Mouse (Mus musculus): ENCODE data around the gene Tmem235. TPM values are rescaled to one million over a fixed set of nuclear protein-coding genes. Genes with fewer than 3 reads are reported as not detected.
A peak's percentile ranks its signal among the peaks of the same experiment; 100 is the strongest.

The Tmem235 gene
- polyA plus RNA-seq, 1 experiment from 2014 or later = not detected

DNA sequence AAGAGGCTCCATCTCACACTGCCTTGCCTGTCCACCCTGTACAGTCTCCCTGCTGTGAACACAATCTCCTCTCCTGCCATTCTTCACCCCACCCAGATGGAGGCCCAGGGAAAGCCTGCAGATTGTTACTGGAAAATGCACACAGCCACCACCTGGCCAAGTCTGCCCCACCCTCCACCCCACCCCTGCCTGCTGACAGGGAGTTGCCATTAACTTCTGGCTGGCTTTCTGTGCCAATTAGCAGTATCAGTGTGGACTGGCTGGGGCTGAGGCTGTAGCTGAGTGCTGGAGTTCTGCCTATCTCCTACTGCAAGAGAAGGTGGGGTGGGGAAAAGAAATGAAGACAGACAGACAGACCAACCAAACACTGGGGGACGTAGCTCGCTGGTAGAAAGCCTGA lies 22.0 kb upstream of the Tmem235 start:
- Histone ChIP-seq H3K9me3 (ENCODE audit: control insufficient read depth, low read length) (no peaks in the 10 kb centered on the region), H3K27ac (replicated peaks; ENCODE audit: low read depth, low read length) (peak overlapping the region; percentile 13; the same call in 1 of the 2 replicates), H3K9ac (ENCODE audit: low read depth, low read length) (no peak overlapping the region), H3K36me3 (ENCODE audit: control insufficient read depth, insufficient read depth, low read length) (no peaks in the 10 kb centered on the region), H3K4me1 (ENCODE audit: control insufficient read depth, insufficient read depth, low read length) (no peaks in the 10 kb centered on the region), H3K4me2 (ENCODE audit: low read depth, low read length) (no peak overlapping the region), H3K4me3 (ENCODE audit: low read depth, low read length) (no peak overlapping the region), H3K27me3 (replicated peaks; ENCODE audit: control insufficient read depth, insufficient read depth, low read length) (no peaks in the 10 kb centered on the region)
- WGBS = 33% methylated on average over 2 of the region's 2 CpGs
- ATAC-seq (ENCODE audit: low read depth) = peak; percentile 58; the same call in 1 of the 2 replicates
- DNase-seq (ENCODE audit: low spot score) = peak; percentile 46

DNA sequence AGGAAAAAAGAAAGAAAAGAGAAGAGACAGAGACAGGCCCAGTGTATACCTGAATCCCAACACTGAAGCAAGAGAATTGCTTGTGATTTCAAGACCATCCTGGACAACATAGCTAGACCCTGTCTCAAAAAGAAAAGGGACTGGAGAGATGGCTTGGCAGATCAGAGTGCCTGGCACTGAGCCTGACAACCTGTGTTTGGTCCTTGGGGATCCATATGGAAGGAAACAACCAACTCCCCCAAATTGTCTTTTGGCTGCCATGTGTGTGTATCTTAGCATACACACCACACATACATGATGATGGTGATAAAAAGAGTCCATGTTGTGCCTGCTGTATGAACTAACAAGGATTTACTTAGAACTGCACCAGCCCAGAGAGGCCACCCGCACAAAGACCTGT lies 21.5 kb upstream of the Tmem235 start:
- H3K4me3 ChIP-seq (ENCODE audit: low read depth, low read length) = no peak overlapping the region
- no peak overlapping the region for H3K4me2 ChIP-seq (ENCODE audit: low read depth, low read length)
- no peaks in the 10 kb centered on the region for H3K9me3 ChIP-seq (ENCODE audit: control insufficient read depth, low read length)
- WGBS = 84% methylated on average over 1 of the region's 1 CpGs
- no peaks in the 10 kb centered on the region for H3K4me1 ChIP-seq (ENCODE audit: control insufficient read depth, insufficient read depth, low read length)
- H3K36me3 ChIP-seq (ENCODE audit: control insufficient read depth, insufficient read depth, low read length) = no peaks in the 10 kb centered on the region
- H3K27me3 ChIP-seq (replicated peaks; ENCODE audit: control insufficient read depth, insufficient read depth, low read length) = no peaks in the 10 kb centered on the region
- H3K27ac ChIP-seq (replicated peaks; ENCODE audit: low read depth, low read length) = 0 out of 2 replicates have a peak overlapping the region, but pooled peaks have one; percentile 13
- DNase-seq (ENCODE audit: low spot score) = no peak
- H3K9ac ChIP-seq (ENCODE audit: low read depth, low read length) = no peak overlapping the region
- no peak for ATAC-seq (ENCODE audit: low read depth)

DNA sequence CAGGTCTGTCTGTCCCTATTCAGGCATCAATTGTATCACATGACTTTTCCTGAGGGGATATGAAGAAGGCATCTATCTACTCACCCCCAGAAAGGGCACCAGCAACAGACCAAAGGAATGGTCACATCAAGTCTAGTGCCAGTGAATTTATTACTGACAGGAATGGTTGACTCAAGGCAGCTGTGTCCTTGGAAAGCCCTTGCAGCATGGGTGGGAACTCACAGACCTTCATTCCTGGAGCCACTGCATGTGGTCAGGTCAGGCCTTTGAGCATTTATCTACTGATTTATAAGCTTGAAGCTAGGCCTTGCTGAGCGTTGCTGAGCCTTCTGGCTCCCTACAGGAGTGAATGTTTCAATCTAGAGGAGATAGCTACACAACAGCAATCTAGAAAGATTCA lies 19.6 kb upstream of the Tmem235 start:
- Histone ChIP-seq H3K4me2 (ENCODE audit: low read depth, low read length) (no peak overlapping the region), H3K27ac (replicated peaks; ENCODE audit: low read depth, low read length) (no peak overlapping the region), H3K36me3 (ENCODE audit: control insufficient read depth, insufficient read depth, low read length) (no peaks in the 10 kb centered on the region), H3K9me3 (ENCODE audit: control insufficient read depth, low read length) (no peaks in the 10 kb centered on the region), H3K4me3 (ENCODE audit: low read depth, low read length) (no peak overlapping the region), H3K27me3 (replicated peaks; ENCODE audit: control insufficient read depth, insufficient read depth, low read length) (no peaks in the 10 kb centered on the region), H3K9ac (ENCODE audit: low read depth, low read length) (no peak overlapping the region), H3K4me1 (ENCODE audit: control insufficient read depth, insufficient read depth, low read length) (no peaks in the 10 kb centered on the region)
- DNase-seq (ENCODE audit: low spot score) = no peak
- WGBS = 63% methylated on average over 1 of the region's 1 CpGs
- ATAC-seq (ENCODE audit: low read depth) = no peak

DNA sequence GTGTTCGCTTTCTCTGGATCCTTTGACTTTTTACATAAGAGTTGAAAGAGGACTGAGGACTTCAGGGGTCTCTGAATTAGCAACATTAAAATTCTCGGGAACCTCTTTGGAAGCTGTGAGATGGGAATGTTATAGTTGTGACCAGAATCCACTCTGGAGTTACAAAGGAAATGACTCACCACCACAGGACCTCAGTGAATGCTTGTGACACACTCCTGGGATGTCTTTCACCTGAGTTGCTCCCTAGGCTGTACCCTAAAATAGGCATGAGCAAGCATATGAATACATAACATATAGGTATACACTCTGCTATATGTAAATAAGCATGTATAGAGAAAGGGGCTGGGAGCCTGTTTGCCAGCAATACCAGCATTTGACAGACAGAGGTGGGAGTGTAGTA lies 17.1 kb upstream of the Tmem235 start:
- 78% methylated on average over 2 of the region's 2 CpGs for WGBS
- Histone ChIP-seq H3K4me1 (ENCODE audit: control insufficient read depth, insufficient read depth, low read length) (peaks cover 8% of the 10 kb centered on the region), H3K4me2 (ENCODE audit: low read depth, low read length) (no peak overlapping the region), H3K27me3 (replicated peaks; ENCODE audit: control insufficient read depth, insufficient read depth, low read length) (no peaks in the 10 kb centered on the region), H3K36me3 (ENCODE audit: control insufficient read depth, insufficient read depth, low read length) (no peaks in the 10 kb centered on the region), H3K4me3 (ENCODE audit: low read depth, low read length) (no peak overlapping the region), H3K27ac (replicated peaks; ENCODE audit: low read depth, low read length) (no peak overlapping the region), H3K9ac (ENCODE audit: low read depth, low read length) (no peak overlapping the region), H3K9me3 (ENCODE audit: control insufficient read depth, low read length) (no peaks in the 10 kb centered on the region)
- DNase-seq (ENCODE audit: low spot score) (no peak), ATAC-seq (ENCODE audit: low read depth) (no peak)

DNA sequence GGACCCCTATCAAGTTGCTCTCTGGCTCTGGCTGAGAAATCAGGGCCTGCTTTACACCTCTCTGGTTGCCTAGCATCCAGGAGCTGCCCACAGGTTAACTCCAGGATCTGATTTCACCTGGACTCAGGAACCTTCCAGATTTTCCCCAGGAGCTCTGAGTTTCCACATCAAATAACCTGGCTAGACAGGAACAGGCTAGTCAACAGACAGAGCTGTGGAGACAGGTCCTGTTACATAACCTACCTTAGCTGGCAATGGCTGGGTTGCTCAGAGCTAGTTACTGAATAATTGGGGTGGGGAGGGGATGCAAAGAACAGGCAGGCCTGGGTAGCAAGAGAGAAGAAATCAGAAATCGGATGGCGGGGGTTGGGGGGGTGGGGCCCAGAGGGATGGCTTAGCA lies 15.6 kb upstream of the Tmem235 start:
- H3K4me3 ChIP-seq (ENCODE audit: low read depth, low read length) = no peak overlapping the region
- no peaks in the 10 kb centered on the region for H3K27me3 ChIP-seq (replicated peaks; ENCODE audit: control insufficient read depth, insufficient read depth, low read length)
- no peak overlapping the region for H3K4me2 ChIP-seq (ENCODE audit: low read depth, low read length)
- no peak overlapping the region for H3K9ac ChIP-seq (ENCODE audit: low read depth, low read length)
- ATAC-seq (ENCODE audit: low read depth) (no peak), DNase-seq (ENCODE audit: low spot score) (peak; percentile 52)
- no peaks in the 10 kb centered on the region for H3K9me3 ChIP-seq (ENCODE audit: control insufficient read depth, low read length)
- 59% methylated on average over 2 of the region's 2 CpGs for WGBS
- H3K4me1 ChIP-seq (ENCODE audit: control insufficient read depth, insufficient read depth, low read length) = peaks cover 9% of the 10 kb centered on the region
- H3K36me3 ChIP-seq (ENCODE audit: control insufficient read depth, insufficient read depth, low read length) = no peaks in the 10 kb centered on the region
- H3K27ac ChIP-seq (replicated peaks; ENCODE audit: low read depth, low read length) = no peak overlapping the region

DNA sequence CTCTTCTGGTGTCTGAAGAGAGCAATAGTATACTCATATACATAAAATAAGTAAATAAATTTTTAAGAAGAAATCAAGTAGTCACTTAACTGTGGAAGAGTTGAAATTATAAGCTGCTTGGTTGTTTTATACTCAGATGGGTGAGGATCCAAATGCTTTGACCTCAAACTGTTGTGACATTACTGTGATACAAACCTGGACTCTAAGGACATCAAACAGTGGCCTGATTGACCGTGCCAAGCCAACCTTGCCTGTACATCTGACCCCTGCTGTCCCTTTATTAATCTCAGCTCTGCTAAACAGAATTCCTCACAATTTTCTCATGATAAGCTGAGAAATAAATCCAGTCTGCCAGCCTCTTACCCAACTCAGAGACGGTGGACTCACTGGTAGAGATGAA lies 14.9 kb upstream of the Tmem235 start:
- H3K9ac ChIP-seq (ENCODE audit: low read depth, low read length) = no peak overlapping the region
- no peak overlapping the region for H3K4me3 ChIP-seq (ENCODE audit: low read depth, low read length)
- no peaks in the 10 kb centered on the region for H3K9me3 ChIP-seq (ENCODE audit: control insufficient read depth, low read length)
- no peak overlapping the region for H3K4me2 ChIP-seq (ENCODE audit: low read depth, low read length)
- no peaks in the 10 kb centered on the region for H3K27me3 ChIP-seq (replicated peaks; ENCODE audit: control insufficient read depth, insufficient read depth, low read length)
- 88% methylated on average over 2 of the region's 2 CpGs for WGBS
- H3K27ac ChIP-seq (replicated peaks; ENCODE audit: low read depth, low read length) = no peak overlapping the region
- DNase-seq (ENCODE audit: low spot score) (no peak), ATAC-seq (ENCODE audit: low read depth) (no peak)
- H3K4me1 ChIP-seq (ENCODE audit: control insufficient read depth, insufficient read depth, low read length) = peaks cover 13% of the 10 kb centered on the region
- no peaks in the 10 kb centered on the region for H3K36me3 ChIP-seq (ENCODE audit: control insufficient read depth, insufficient read depth, low read length)

DNA sequence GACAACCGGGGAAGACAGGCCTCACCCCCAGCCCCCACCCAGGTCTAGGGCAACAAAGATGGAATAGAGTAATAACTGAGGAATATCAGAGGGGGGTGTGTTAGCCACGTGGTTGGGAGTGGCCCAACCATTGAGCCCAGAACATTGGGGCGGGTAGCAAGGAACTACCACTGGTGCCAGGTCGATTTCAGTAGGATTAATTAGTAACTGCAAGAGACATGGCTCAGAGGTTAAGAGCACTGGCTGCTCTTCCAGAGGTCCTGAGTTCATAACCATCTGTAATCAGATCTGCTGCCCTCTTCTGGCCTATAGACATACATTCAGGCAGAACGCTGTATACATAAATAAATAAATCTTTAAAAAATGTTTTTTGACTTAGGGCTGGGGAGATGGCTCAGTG lies 13.9 kb upstream of the Tmem235 start:
- H3K4me2 ChIP-seq (ENCODE audit: low read depth, low read length) = no peak overlapping the region
- 64% methylated on average over 5 of the region's 5 CpGs for WGBS
- H3K27ac ChIP-seq (replicated peaks; ENCODE audit: low read depth, low read length) = no peak overlapping the region
- H3K36me3 ChIP-seq (ENCODE audit: control insufficient read depth, insufficient read depth, low read length) = 0 out of 2 replicates have a peak, but pooled peaks cover 2% of the 10 kb centered on the region
- H3K9ac ChIP-seq (ENCODE audit: low read depth, low read length) = no peak overlapping the region
- no peaks in the 10 kb centered on the region for H3K27me3 ChIP-seq (replicated peaks; ENCODE audit: control insufficient read depth, insufficient read depth, low read length)
- peaks cover 17% of the 10 kb centered on the region for H3K4me1 ChIP-seq (ENCODE audit: control insufficient read depth, insufficient read depth, low read length)
- no peaks in the 10 kb centered on the region for H3K9me3 ChIP-seq (ENCODE audit: control insufficient read depth, low read length)
- ATAC-seq (ENCODE audit: low read depth) (no peak), DNase-seq (ENCODE audit: low spot score) (no peak)
- no peak overlapping the region for H3K4me3 ChIP-seq (ENCODE audit: low read depth, low read length)

DNA sequence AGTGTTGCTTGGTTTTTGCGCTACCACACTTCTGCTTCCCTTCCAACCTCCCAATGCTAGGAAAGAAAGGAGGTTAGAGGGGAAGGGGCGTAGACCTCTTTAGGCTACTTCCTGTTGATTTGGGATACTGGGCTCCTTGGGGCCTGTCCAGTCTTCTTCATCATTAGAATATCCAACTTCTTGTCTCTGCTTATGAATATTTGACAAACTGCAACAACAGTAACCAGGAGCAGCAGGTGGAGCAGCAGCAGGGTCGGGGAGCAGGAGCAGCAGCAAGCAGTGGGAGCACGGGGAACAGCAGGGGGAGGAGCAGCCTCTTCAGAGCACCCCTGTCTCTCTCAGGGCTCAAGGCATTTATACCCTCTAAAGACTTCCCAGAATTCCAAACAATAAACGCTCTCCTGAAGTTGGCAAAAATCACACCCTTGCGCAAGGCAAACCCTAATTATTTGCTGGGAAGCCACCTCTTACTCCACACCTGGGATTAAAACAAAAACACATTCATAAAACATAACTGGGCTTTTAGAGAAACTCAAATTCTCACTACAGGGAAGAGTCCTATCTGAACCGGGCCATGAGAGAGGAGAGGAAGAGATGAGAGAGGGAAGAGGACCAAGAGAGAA lies 12.8 kb upstream of the Tmem235 start:
- 72% methylated on average over 7 of the region's 7 CpGs for WGBS
- peak overlapping the region; percentile 58 for H3K4me3 ChIP-seq (ENCODE audit: low read depth, low read length)

DNA sequence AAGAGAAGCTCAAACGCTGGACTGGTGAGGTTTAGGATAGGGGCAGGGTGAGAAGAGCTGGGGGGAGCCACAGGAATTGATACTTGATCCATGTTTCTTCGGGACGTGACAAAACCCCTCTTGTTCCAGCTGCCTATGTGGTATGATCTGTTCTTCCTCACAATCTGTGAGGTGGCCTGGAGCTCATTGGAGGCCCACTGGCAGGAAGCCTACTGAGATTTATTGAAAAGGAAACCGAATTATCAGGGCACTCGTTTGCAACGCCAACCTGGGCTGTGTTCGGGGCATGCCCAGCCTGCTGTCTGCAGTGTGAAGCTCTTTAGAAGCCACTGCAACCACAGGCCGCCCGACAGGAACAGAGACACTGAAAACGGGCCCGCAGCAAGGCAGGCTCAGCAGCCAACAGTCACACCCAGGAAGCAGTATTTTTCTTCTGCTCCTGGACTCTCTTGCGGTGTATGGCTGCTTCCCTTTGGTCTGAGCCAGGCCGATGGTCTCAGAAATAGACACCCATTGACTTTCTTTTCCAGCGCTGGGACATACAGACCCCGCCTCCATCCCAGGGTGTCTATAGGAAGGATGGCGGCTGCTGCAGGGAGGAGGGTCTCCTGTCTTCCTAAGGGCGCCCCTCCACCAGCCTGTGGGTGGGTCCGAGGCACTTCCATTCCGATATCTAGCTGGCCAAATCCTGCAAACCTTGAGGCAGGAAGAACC lies 12.1 kb upstream of the Tmem235 start:
- H3K27me3 ChIP-seq (replicated peaks; ENCODE audit: control insufficient read depth, insufficient read depth, low read length) = no peaks in the 10 kb centered on the region
- peak overlapping the region; percentile 58 for H3K4me3 ChIP-seq (ENCODE audit: low read depth, low read length)
- H3K9ac ChIP-seq (ENCODE audit: low read depth, low read length) = peak overlapping the region; percentile 77
- peak overlapping the region; percentile 96 for H3K27ac ChIP-seq (replicated peaks; ENCODE audit: low read depth, low read length)
- peak; percentile 86 for ATAC-seq (ENCODE audit: low read depth)
- no peaks in the 10 kb centered on the region for H3K9me3 ChIP-seq (ENCODE audit: control insufficient read depth, low read length)
- peaks cover 17% of the 10 kb centered on the region for H3K36me3 ChIP-seq (ENCODE audit: control insufficient read depth, insufficient read depth, low read length)
- 4% methylated on average over 17 of the region's 19 CpGs for WGBS
- peaks cover 17% of the 10 kb centered on the region for H3K4me1 ChIP-seq (ENCODE audit: control insufficient read depth, insufficient read depth, low read length)
- H3K4me2 ChIP-seq (ENCODE audit: low read depth, low read length) = peak overlapping the region; percentile 89
- DNase-seq (ENCODE audit: low spot score) = no peak

More for the DNA sequence above, 12.8 kb upstream of the Tmem235 start:
- H3K4me1 ChIP-seq (ENCODE audit: control insufficient read depth, insufficient read depth, low read length) = peaks cover 17% of the 10 kb centered on the region
- peak overlapping the region; percentile 77 for H3K9ac ChIP-seq (ENCODE audit: low read depth, low read length)
- peak overlapping the region; percentile 96 for H3K27ac ChIP-seq (replicated peaks; ENCODE audit: low read depth, low read length)
- ATAC-seq (ENCODE audit: low read depth) (no peak), DNase-seq (ENCODE audit: low spot score) (no peak)
- no peaks in the 10 kb centered on the region for H3K27me3 ChIP-seq (replicated peaks; ENCODE audit: control insufficient read depth, insufficient read depth, low read length)
- peaks cover 11% of the 10 kb centered on the region for H3K36me3 ChIP-seq (ENCODE audit: control insufficient read depth, insufficient read depth, low read length)
- H3K4me2 ChIP-seq (ENCODE audit: low read depth, low read length) = peak overlapping the region; percentile 89
- H3K9me3 ChIP-seq (ENCODE audit: control insufficient read depth, low read length) = no peaks in the 10 kb centered on the region

Data from embryonic facial prominence, embryonic 14.5 days (tissue).